Mouse (Mus musculus): Measurements from ENCODE around the gene 2510009E07Rik. TPM values are rescaled to one million over a fixed set of nuclear protein-coding genes. Genes with fewer than 3 reads are reported as not detected.

Gene 2510009E07Rik
- polyA plus RNA-seq, 1 experiment from 2014 or later: 20.9 TPM

DNA sequence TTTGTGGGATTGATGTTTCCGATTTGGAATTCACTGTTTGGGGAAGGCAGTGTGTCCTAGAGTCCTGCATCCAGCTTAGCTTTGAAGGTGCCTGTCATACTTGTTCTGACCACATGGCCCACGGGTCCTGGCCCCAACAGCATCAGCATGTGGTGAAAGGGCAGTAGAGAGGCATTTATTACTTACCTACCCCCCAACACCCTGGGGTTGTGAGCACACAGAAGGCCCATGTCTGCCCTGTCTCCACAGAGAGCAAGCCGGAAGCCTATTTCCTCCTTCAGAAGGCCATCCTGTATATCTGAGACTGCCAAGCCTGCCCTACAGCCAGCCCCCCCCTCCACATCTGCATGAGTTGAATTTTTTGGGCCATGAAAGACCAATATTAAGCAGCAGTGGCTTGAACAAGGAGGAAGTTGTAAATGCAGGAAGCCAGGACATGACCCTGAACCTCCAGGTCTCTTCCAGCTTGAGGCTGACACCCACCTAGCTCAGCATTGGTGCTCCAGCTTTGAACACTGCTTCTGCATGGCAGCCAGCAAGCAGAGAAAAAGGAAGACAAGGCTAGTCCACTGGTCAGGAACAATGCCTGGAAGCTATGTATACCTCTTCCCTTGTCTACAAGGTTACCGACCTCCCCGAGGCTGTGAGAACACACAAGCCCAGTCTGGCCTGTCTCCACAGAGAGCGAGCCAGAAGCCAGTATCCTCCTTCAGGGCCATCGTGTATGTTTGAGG, 53.5 kb downstream of the 2510009E07Rik start:
- Histone ChIP-seq H3K27me3 (ENCODE audit: control insufficient read depth, insufficient read depth, low read length) (no peaks in the 10 kb centered on the region), H3K4me3 (ENCODE audit: low read depth, low read length) (no peak overlapping the region), H3K9me3 (ENCODE audit: control insufficient read depth, low read depth, low read length) (no peaks in the 10 kb centered on the region), H3K4me1 (ENCODE audit: control insufficient read depth, insufficient read depth, low read length) (peaks cover 13% of the 10 kb centered on the region; the same call in 1 of the 2 replicates), H3K9ac (replicated peaks; ENCODE audit: low read depth, low read length) (no peak overlapping the region), H3K36me3 (ENCODE audit: control insufficient read depth, insufficient read depth, low read length) (no peaks in the 10 kb centered on the region), H3K4me2 (replicated peaks; ENCODE audit: low read depth, low read length) (no peak overlapping the region), H3K27ac (ENCODE audit: low read length) (no peak overlapping the region)
- WGBS: 79% methylated on average over 7 of the region's 7 CpGs
- ATAC-seq (ENCODE audit: insufficient number of reproducible peaks, insufficient read depth, low FRiP score, low read depth): no peak

- Histone ChIP-seq H3K4me2 (replicated peaks; ENCODE audit: low read depth, low read length) (no peak overlapping the region), H3K4me1 (ENCODE audit: control insufficient read depth, insufficient read depth, low read length) (no peaks in the 10 kb centered on the region), H3K4me3 (ENCODE audit: low read depth, low read length) (no peak overlapping the region), H3K27ac (ENCODE audit: low read length) (no peak overlapping the region), H3K9ac (replicated peaks; ENCODE audit: low read depth, low read length) (no peak overlapping the region), H3K36me3 (ENCODE audit: control insufficient read depth, insufficient read depth, low read length) (no peaks in the 10 kb centered on the region), H3K9me3 (ENCODE audit: control insufficient read depth, low read depth, low read length) (no peaks in the 10 kb centered on the region), H3K27me3 (ENCODE audit: control insufficient read depth, insufficient read depth, low read length) (no peaks in the 10 kb centered on the region)
- no peak for ATAC-seq (ENCODE audit: insufficient number of reproducible peaks, insufficient read depth, low FRiP score, low read depth)
- WGBS: 75% methylated on average over 11 of the region's 11 CpGs
Measured at GRCm38 (mm10) chr16:21637201-21637819, 57.2 kb downstream of the 2510009E07Rik start.

GRCm38 (mm10) chr16:21636156-21636853, 58.2 kb downstream of the 2510009E07Rik start:
- Histone ChIP-seq H3K27ac (ENCODE audit: low read length) (no peak overlapping the region), H3K4me3 (ENCODE audit: low read depth, low read length) (no peak overlapping the region), H3K4me1 (ENCODE audit: control insufficient read depth, insufficient read depth, low read length) (no peaks in the 10 kb centered on the region), H3K4me2 (replicated peaks; ENCODE audit: low read depth, low read length) (no peak overlapping the region), H3K9me3 (ENCODE audit: control insufficient read depth, low read depth, low read length) (no peaks in the 10 kb centered on the region), H3K36me3 (ENCODE audit: control insufficient read depth, insufficient read depth, low read length) (no peaks in the 10 kb centered on the region), H3K9ac (replicated peaks; ENCODE audit: low read depth, low read length) (no peak overlapping the region), H3K27me3 (ENCODE audit: control insufficient read depth, insufficient read depth, low read length) (no peaks in the 10 kb centered on the region)
- WGBS: 75% methylated on average over 5 of the region's 5 CpGs
- no peak for ATAC-seq (ENCODE audit: insufficient number of reproducible peaks, insufficient read depth, low FRiP score, low read depth)

DNA sequence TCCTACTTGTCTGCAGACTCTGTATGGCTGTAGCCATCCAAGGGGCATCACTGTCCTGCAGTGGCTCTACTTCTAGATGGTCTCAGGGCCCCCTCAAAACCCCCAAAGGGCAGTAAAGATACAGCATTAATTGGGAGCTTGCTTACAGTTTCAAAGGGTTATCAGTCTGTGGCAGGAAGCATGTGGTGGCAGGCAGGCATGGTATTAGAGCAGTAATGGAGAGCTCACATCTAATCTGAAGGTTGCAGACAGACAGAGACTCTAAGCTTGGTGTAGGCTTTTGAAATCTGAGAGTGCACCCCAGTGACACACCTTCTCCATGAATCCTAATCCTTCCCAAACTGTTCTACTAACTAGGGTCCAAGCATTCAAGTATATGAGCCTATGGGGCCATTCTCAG, 60.0 kb downstream of the 2510009E07Rik start:
- no peak overlapping the region for H3K4me2 ChIP-seq (replicated peaks; ENCODE audit: low read depth, low read length)
- no peaks in the 10 kb centered on the region for H3K4me1 ChIP-seq (ENCODE audit: control insufficient read depth, insufficient read depth, low read length)
- no peak overlapping the region for H3K9ac ChIP-seq (replicated peaks; ENCODE audit: low read depth, low read length)
- no peaks in the 10 kb centered on the region for H3K9me3 ChIP-seq (ENCODE audit: control insufficient read depth, low read depth, low read length)
- H3K27me3 ChIP-seq (ENCODE audit: control insufficient read depth, insufficient read depth, low read length): no peaks in the 10 kb centered on the region
- no peak overlapping the region for H3K4me3 ChIP-seq (ENCODE audit: low read depth, low read length)
- no peaks in the 10 kb centered on the region for H3K36me3 ChIP-seq (ENCODE audit: control insufficient read depth, insufficient read depth, low read length)
- ATAC-seq (ENCODE audit: insufficient number of reproducible peaks, insufficient read depth, low FRiP score, low read depth): no peak
- no peak overlapping the region for H3K27ac ChIP-seq (ENCODE audit: low read length)

DNA sequence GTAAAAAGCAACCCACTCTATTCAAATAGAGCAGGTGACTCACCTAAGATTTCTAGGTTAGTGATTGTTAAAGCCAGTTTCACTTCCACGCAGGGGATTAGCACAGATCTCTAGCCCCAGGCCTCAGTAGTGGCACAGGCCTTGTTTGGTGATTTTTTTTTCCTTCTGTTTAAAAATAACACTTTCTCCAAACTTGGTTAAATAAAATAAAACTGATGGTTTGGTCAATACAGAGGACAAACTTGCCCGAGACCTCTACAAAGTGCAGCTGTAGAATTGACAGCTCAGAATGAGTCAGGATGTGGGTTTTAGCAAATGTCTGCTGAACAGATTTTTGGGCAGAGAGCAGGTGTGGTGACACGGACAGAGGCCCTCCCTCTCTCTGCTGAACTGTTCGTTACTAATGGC, 62.6 kb downstream of the 2510009E07Rik start:
- Histone ChIP-seq H3K27me3 (ENCODE audit: control insufficient read depth, insufficient read depth, low read length) (no peaks in the 10 kb centered on the region), H3K4me3 (ENCODE audit: low read depth, low read length) (no peak overlapping the region), H3K4me1 (ENCODE audit: control insufficient read depth, insufficient read depth, low read length) (no peaks in the 10 kb centered on the region), H3K9ac (replicated peaks; ENCODE audit: low read depth, low read length) (no peak overlapping the region), H3K27ac (ENCODE audit: low read length) (no peak overlapping the region), H3K9me3 (ENCODE audit: control insufficient read depth, low read depth, low read length) (no peaks in the 10 kb centered on the region), H3K4me2 (replicated peaks; ENCODE audit: low read depth, low read length) (no peak overlapping the region), H3K36me3 (ENCODE audit: control insufficient read depth, insufficient read depth, low read length) (no peaks in the 10 kb centered on the region)
- WGBS: 56% methylated on average over 4 of the region's 4 CpGs
- no peak for ATAC-seq (ENCODE audit: insufficient number of reproducible peaks, insufficient read depth, low FRiP score, low read depth)

DNA sequence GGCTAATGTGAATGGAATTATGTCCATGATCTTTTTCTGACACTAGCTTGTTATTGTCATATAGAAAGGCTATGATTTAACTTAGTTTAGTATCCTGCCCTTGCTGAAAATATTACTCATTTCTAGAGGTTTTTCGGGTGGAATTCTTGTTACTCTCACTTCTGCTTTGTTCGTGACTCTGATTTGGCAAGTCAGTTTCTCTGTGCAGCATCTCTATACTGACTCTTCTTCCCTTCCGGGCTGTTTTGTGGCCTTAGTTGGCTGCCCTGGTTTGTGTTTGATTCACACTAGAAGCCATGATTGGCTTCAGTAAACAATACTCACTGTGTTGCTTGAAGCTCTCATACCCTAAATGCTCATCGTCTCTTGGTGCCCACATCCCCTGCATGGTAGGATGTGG, 63.9 kb downstream of the 2510009E07Rik start:
- Histone ChIP-seq H3K9me3 (ENCODE audit: control insufficient read depth, low read depth, low read length) (no peaks in the 10 kb centered on the region), H3K36me3 (ENCODE audit: control insufficient read depth, insufficient read depth, low read length) (no peaks in the 10 kb centered on the region), H3K27ac (ENCODE audit: low read length) (no peak overlapping the region), H3K27me3 (ENCODE audit: control insufficient read depth, insufficient read depth, low read length) (no peaks in the 10 kb centered on the region), H3K4me3 (ENCODE audit: low read depth, low read length) (no peak overlapping the region), H3K4me1 (ENCODE audit: control insufficient read depth, insufficient read depth, low read length) (no peaks in the 10 kb centered on the region), H3K4me2 (replicated peaks; ENCODE audit: low read depth, low read length) (no peak overlapping the region), H3K9ac (replicated peaks; ENCODE audit: low read depth, low read length) (no peak overlapping the region)
- no peak for ATAC-seq (ENCODE audit: insufficient number of reproducible peaks, insufficient read depth, low FRiP score, low read depth)
- 85% methylated on average over 4 of the region's 4 CpGs for WGBS

GRCm38 (mm10) chr16:21628061-21628591, 66.3 kb downstream of the 2510009E07Rik start:
- H3K4me1 ChIP-seq (ENCODE audit: control insufficient read depth, insufficient read depth, low read length): no peaks in the 10 kb centered on the region
- no peak overlapping the region for H3K27ac ChIP-seq (ENCODE audit: low read length)
- H3K27me3 ChIP-seq (ENCODE audit: control insufficient read depth, insufficient read depth, low read length): no peaks in the 10 kb centered on the region
- 50% methylated on average over 13 of the region's 13 CpGs for WGBS
- H3K9me3 ChIP-seq (ENCODE audit: control insufficient read depth, low read depth, low read length): no peaks in the 10 kb centered on the region
- no peak overlapping the region for H3K9ac ChIP-seq (replicated peaks; ENCODE audit: low read depth, low read length)
- no peak overlapping the region for H3K4me3 ChIP-seq (ENCODE audit: low read depth, low read length)
- H3K36me3 ChIP-seq (ENCODE audit: control insufficient read depth, insufficient read depth, low read length): no peaks in the 10 kb centered on the region
- no peak overlapping the region for H3K4me2 ChIP-seq (replicated peaks; ENCODE audit: low read depth, low read length)
- no peak for ATAC-seq (ENCODE audit: insufficient number of reproducible peaks, insufficient read depth, low FRiP score, low read depth)

- no peak overlapping the region for H3K4me2 ChIP-seq (replicated peaks; ENCODE audit: low read depth, low read length)
- ATAC-seq (ENCODE audit: insufficient number of reproducible peaks, insufficient read depth, low FRiP score, low read depth): no peak
- WGBS: 80% methylated on average over 6 of the region's 6 CpGs
- no peaks in the 10 kb centered on the region for H3K27me3 ChIP-seq (ENCODE audit: control insufficient read depth, insufficient read depth, low read length)
- H3K27ac ChIP-seq (ENCODE audit: low read length): no peak overlapping the region
- no peak overlapping the region for H3K4me3 ChIP-seq (ENCODE audit: low read depth, low read length)
- H3K9ac ChIP-seq (replicated peaks; ENCODE audit: low read depth, low read length): no peak overlapping the region
- no peaks in the 10 kb centered on the region for H3K9me3 ChIP-seq (ENCODE audit: control insufficient read depth, low read depth, low read length)
- no peaks in the 10 kb centered on the region for H3K36me3 ChIP-seq (ENCODE audit: control insufficient read depth, insufficient read depth, low read length)
- no peaks in the 10 kb centered on the region for H3K4me1 ChIP-seq (ENCODE audit: control insufficient read depth, insufficient read depth, low read length)
Measured at GRCm38 (mm10) chr16:21627248-21627647, 67.2 kb downstream of the 2510009E07Rik start.

All from stomach, embryonic 14.5 days (tissue).